Mouse (Mus musculus) thymus, postnatal 14 days (tissue): Measurements from ENCODE around the gene Cypt15.
"Not testable (repeated sequence)": the region's sequence is repeated elsewhere in the genome, so short reads cannot be mapped to it uniquely, and the experiment has no call there.

Source experiments
- DNase-seq: peaks from one replicate; pipeline ENCODE4 v3.0.0; 2021

The Cypt15 gene

GRCm38 (mm10) chrX:39345967-39346366 is at the start of gene Cypt15:
Gene Cypt15, plus strand, starts transcription at chrX:39346267.
- not testable (repeated sequence) for DNase-seq

GRCm38 (mm10) chrX:39370932-39371331 is 24.9 kb downstream of the Cypt15 start:
- no peak for DNase-seq

GRCm38 (mm10) chrX:39378830-39379229 is 32.8 kb downstream of the Cypt15 start:
- no peak for DNase-seq

- DNase-seq: no peak
Observed at GRCm38 (mm10) chrX:39383806-39384205, 37.7 kb downstream of the Cypt15 start.
